Mouse (Mus musculus) heart, postnatal 0 days (tissue): Measurements from ENCODE around the gene Ifnz. TPM values are rescaled to one million over a fixed set of nuclear protein-coding genes. Genes with fewer than 3 reads are reported as not detected.
A peak's percentile ranks its signal among the peaks of the same experiment; 100 is the strongest.

ENCODE experiments used
- ATAC-seq: fragments of 200-750 bp; cut with Nextera tagmentation; 2 replicates; pipeline ENCODE4 v1.8.0; 2017; ENCODE audit warnings: low read depth, moderate number of reproducible peaks, moderate library complexity; ENCODE audit not compliant: insufficient read depth
- DNase-seq: peaks from one replicate; pipeline ENCODE4 v3.0.0-alpha.2; 2016; ENCODE audit warnings: low spot score
- H3K27ac ChIP-seq: fragments of 300-500 bp; sonication (generic); 2 replicates; pipeline ENCODE4 v1.5.1; 2014; ENCODE audit warnings: low read depth, mild to moderate bottlenecking
- H3K27me3 ChIP-seq: fragments of 300-500 bp; sonication (generic); 2 replicates; pipeline ENCODE4 v1.6.1; 2014; ENCODE audit warnings: low read length, mixed read lengths; ENCODE audit not compliant: control insufficient read depth, insufficient read depth
- H3K36me3 ChIP-seq: fragments of 300-500 bp; sonication (generic); replicated peaks from 2 replicates; pipeline ENCODE4 v1.6.1; 2014; ENCODE audit warnings: low read length, mixed read lengths; ENCODE audit not compliant: control insufficient read depth, insufficient read depth
- H3K4me1 ChIP-seq: fragments of 300-500 bp; sonication (generic); 2 replicates; pipeline ENCODE4 v1.6.1; 2014; ENCODE audit warnings: antibody characterized with exemption; ENCODE audit not compliant: control insufficient read depth, insufficient read depth
- H3K4me2 ChIP-seq: fragments of 300-500 bp; sonication (generic); 2 replicates; pipeline ENCODE4 v1.6.1; 2014; ENCODE audit warnings: low read depth, mild to moderate bottlenecking, low read length, moderate library complexity
- H3K4me3 ChIP-seq: fragments of 300-500 bp; sonication (generic); 2 replicates; pipeline ENCODE4 v1.5.1; 2014; ENCODE audit warnings: low read depth, low read length
- H3K9ac ChIP-seq: fragments of 300-500 bp; sonication (generic); replicated peaks from 2 replicates; pipeline ENCODE4 v1.6.1; 2014; ENCODE audit warnings: low read depth, low read length, mixed read lengths
- H3K9me3 ChIP-seq: fragments of 300-500 bp; sonication (generic); replicated peaks from 2 replicates; pipeline ENCODE4 v1.6.1; 2016; ENCODE audit warnings: low read length; ENCODE audit not compliant: control insufficient read depth
- CTCF ChIP-seq: IDR thresholded peaks from 2 replicates; pipeline ENCODE4 v1.5.1; 2016; ENCODE audit warnings: antibody characterized with exemption, control low read depth, low read depth
- EP300 ChIP-seq: IDR thresholded peaks from 2 replicates; pipeline ENCODE4 v1.6.1; 2016; ENCODE audit warnings: antibody characterized with exemption, low read depth
- WGBS: fragments of 180-500 bp; shearing (Covaris S2); extraction: QIAGEN DNeasy Blood & Tissue Kit; methylation state at CpG from one replicate; pipeline ENCODE4 v1.1.7; 2014; 5-methylcytosine and 5-hydroxymethylcytosine counted together
- polyA plus RNA-seq: library from polyadenylated mRNA; unstranded; fragments of >200 nt; fragmentation: Nextera tagmentation; extraction: Ambion mirVana; gene quantifications from 2 replicates; pipeline ENCODE4 v1.2.1, GENCODE M21; 2015
- total RNA-seq: library from RNA; depleted of rRNA; stranded (reverse); fragments of >200 nt; gene quantifications from 2 replicates; pipeline ENCODE4 v1.2.3, GENCODE M21; 2014; ENCODE audit warnings: low replicate concordance; rRNA removed

Ifnz gene
- total and polyA plus RNA-seq, 2 experiments from 2014 or later: 0.22 TPM; not detected in 1

- WGBS: 17% methylated on average over 4 of the region's 4 CpGs
- ATAC-seq (no peak), DNase-seq (no peak)
- Histone ChIP-seq H3K4me3 (no peak overlapping the region), H3K4me1 (no peaks in the 10 kb centered on the region), H3K36me3 (no peaks in the 10 kb centered on the region), H3K9me3 (no peaks in the 10 kb centered on the region), H3K9ac (no peak overlapping the region), H3K27ac (no peak overlapping the region), H3K4me2 (no peak overlapping the region), H3K27me3 (no peaks in the 10 kb centered on the region)
- peak; percentile 37 for TF ChIP-seq CTCF
- no peak for TF ChIP-seq EP300
These were observed 48.6 kb downstream of the Ifnz start for GRCm38 (mm10) chr4:88830523-88830922.

Other genes starting within 250 kb of the Ifnz start
Only the 30 nearest of the 31 such genes appear.
- gene Ifna14, start 210.3 kb upstream of the Ifnz start, total RNA-seq: not detected in 2 replicates
- gene Ifna14, start 210.3 kb upstream of the Ifnz start, polyA plus RNA-seq: not detected in 2 replicates
- gene Ifna9, start 189.7 kb upstream of the Ifnz start, total RNA-seq: not detected in 2 replicates
- gene Ifna9, start 189.7 kb upstream of the Ifnz start, polyA plus RNA-seq: not detected in 2 replicates
- not detected in 2 replicates for gene Ifna12, start 178.8 kb upstream of the Ifnz start, total RNA-seq
- not detected in 2 replicates for gene Ifna12, start 178.8 kb upstream of the Ifnz start, polyA plus RNA-seq
- not detected in 2 replicates for gene C87499, start 147.7 kb upstream of the Ifnz start, total RNA-seq
- not detected in 2 replicates for gene C87499, start 147.7 kb upstream of the Ifnz start, polyA plus RNA-seq
- gene Ifna13, start 137.7 kb upstream of the Ifnz start, total RNA-seq: not detected in 2 replicates
- gene Ifna13, start 137.7 kb upstream of the Ifnz start, polyA plus RNA-seq: not detected in 2 replicates
- gene Ifna16, start 105.2 kb upstream of the Ifnz start, total RNA-seq: not detected in 2 replicates
- not detected in 2 replicates for gene Ifna16, start 105.2 kb upstream of the Ifnz start, polyA plus RNA-seq
- not detected in 2 replicates for gene Ifna2, start 98.2 kb upstream of the Ifnz start, total RNA-seq
- not detected in 2 replicates for gene Ifna2, start 98.2 kb upstream of the Ifnz start, polyA plus RNA-seq
- not detected in 2 replicates for gene Ifnab, start 90.8 kb upstream of the Ifnz start, total RNA-seq
- gene Ifnab, start 90.8 kb upstream of the Ifnz start, polyA plus RNA-seq: not detected in 2 replicates
- 0.69 and 0.81 TPM in 2 replicates for gene Gm26566, start 60.3 kb upstream of the Ifnz start, total RNA-seq
- 0.52 and 0.66 TPM in 2 replicates for gene Gm26566, start 60.3 kb upstream of the Ifnz start, polyA plus RNA-seq
- 115 and 134 TPM in 2 replicates for gene Klhl9, start 59.7 kb upstream of the Ifnz start, total RNA-seq
- 65.9 and 66.7 TPM in 2 replicates for gene Klhl9, start 59.7 kb upstream of the Ifnz start, polyA plus RNA-seq
- not detected in 2 replicates for gene Gm13271, start 27.3 kb upstream of the Ifnz start, total RNA-seq
- not detected in 2 replicates for gene Gm13271, start 27.3 kb upstream of the Ifnz start, polyA plus RNA-seq
- not detected in 2 replicates for gene Gm13283, start 22.0 kb upstream of the Ifnz start, total RNA-seq
- 0.25 and 0.46 TPM in 2 replicates for gene Gm13283, start 22.0 kb upstream of the Ifnz start, polyA plus RNA-seq
- not detected in 2 replicates for gene Gm13290, start 8.3 kb upstream of the Ifnz start, total RNA-seq
- 0.20 TPM in 1 of 2 replicates, not detected in the other for gene Gm13290, start 8.3 kb upstream of the Ifnz start, polyA plus RNA-seq
- not detected in 2 replicates for gene Gm13289, start 5.2 kb upstream of the Ifnz start, total RNA-seq
- not detected in 2 replicates for gene Gm13289, start 5.2 kb upstream of the Ifnz start, polyA plus RNA-seq
- not detected in 2 replicates for gene Gm13272, start 2.3 kb upstream of the Ifnz start, total RNA-seq
- not detected in 2 replicates for gene Gm13272, start 2.3 kb upstream of the Ifnz start, polyA plus RNA-seq
- not detected in 2 replicates for gene Gm13276, start 3.6 kb downstream of the Ifnz start, total RNA-seq
- not detected in 2 replicates for gene Gm13276, start 3.6 kb downstream of the Ifnz start, polyA plus RNA-seq
- not detected in 2 replicates for gene Gm13277, start 6.5 kb downstream of the Ifnz start, total RNA-seq
- gene Gm13277, start 6.5 kb downstream of the Ifnz start, polyA plus RNA-seq: not detected in 2 replicates
- not detected in 2 replicates for gene Gm13278, start 9.4 kb downstream of the Ifnz start, total RNA-seq
- not detected in 2 replicates for gene Gm13278, start 9.4 kb downstream of the Ifnz start, polyA plus RNA-seq
- gene Gm13275, start 12.4 kb downstream of the Ifnz start, total RNA-seq: not detected in 2 replicates
- gene Gm13275, start 12.4 kb downstream of the Ifnz start, polyA plus RNA-seq: not detected in 2 replicates
- gene Gm13279, start 15.3 kb downstream of the Ifnz start, total RNA-seq: not detected in 2 replicates
- gene Gm13279, start 15.3 kb downstream of the Ifnz start, polyA plus RNA-seq: not detected in 2 replicates
- gene Gm13285, start 17.5 kb downstream of the Ifnz start, total RNA-seq: 0.50 and 0.66 TPM in 2 replicates
- 0.78 and 0.85 TPM in 2 replicates for gene Gm13285, start 17.5 kb downstream of the Ifnz start, polyA plus RNA-seq
- not detected in 2 replicates for gene Gm13287, start 21.1 kb downstream of the Ifnz start, total RNA-seq
- gene Gm13287, start 21.1 kb downstream of the Ifnz start, polyA plus RNA-seq: not detected in 2 replicates
- not detected in 2 replicates for gene Gm13288, start 23.4 kb downstream of the Ifnz start, total RNA-seq
- not detected in 2 replicates for gene Gm13288, start 23.4 kb downstream of the Ifnz start, polyA plus RNA-seq
- not detected in 2 replicates for gene Ifna7, start 34.1 kb downstream of the Ifnz start, total RNA-seq
- gene Ifna7, start 34.1 kb downstream of the Ifnz start, polyA plus RNA-seq: not detected in 2 replicates
- not detected in 2 replicates for gene Ifna11, start 37.8 kb downstream of the Ifnz start, total RNA-seq
- not detected in 2 replicates for gene Ifna11, start 37.8 kb downstream of the Ifnz start, polyA plus RNA-seq
- gene Ifna6, start 45.3 kb downstream of the Ifnz start, total RNA-seq: not detected in 2 replicates
- not detected in 2 replicates for gene Ifna6, start 45.3 kb downstream of the Ifnz start, polyA plus RNA-seq
- gene Ifna5, start 53.4 kb downstream of the Ifnz start, total RNA-seq: not detected in 2 replicates
- gene Ifna5, start 53.4 kb downstream of the Ifnz start, polyA plus RNA-seq: not detected in 2 replicates
- not detected in 2 replicates for gene Ifna4, start 59.7 kb downstream of the Ifnz start, total RNA-seq
- not detected in 2 replicates for gene Ifna4, start 59.7 kb downstream of the Ifnz start, polyA plus RNA-seq
- not detected in 2 replicates for gene Ifna1, start 68.0 kb downstream of the Ifnz start, total RNA-seq
- gene Ifna1, start 68.0 kb downstream of the Ifnz start, polyA plus RNA-seq: not detected in 2 replicates
- not detected in 2 replicates for gene Ifne, start 98.1 kb downstream of the Ifnz start, total RNA-seq
- not detected in 2 replicates for gene Ifne, start 98.1 kb downstream of the Ifnz start, polyA plus RNA-seq